8 mouse cellular contexts compared by ENCODE assay signal in genomic region chr16:94290073-94290999, GRCm38 (mm10). TPM values are rescaled to one million over a fixed set of nuclear protein-coding genes. Genes with fewer than 3 reads are reported as not detected.
A peak's percentile ranks its signal among the peaks of the same experiment; 100 is the strongest.
DNase-seq lines count a peak whose midpoint lies in the region; ATAC-seq lines count a peak whose summit lies in the region.

No protein-coding gene starts in this region.

- H3K4me3 ChIP-seq in embryonic facial prominence, embryonic 10.5 days, result peak overlapping the region; percentile 89
- peak overlapping the region; percentile 98 for H3K4me3 ChIP-seq in heart, embryonic 10.5 days
- peak overlapping the region; percentile 86 for H3K4me3 ChIP-seq in kidney, embryonic 14.5 days (ENCODE audit: low read length)

- peak overlapping the region; percentile 93 for H3K27ac ChIP-seq in embryonic facial prominence, embryonic 10.5 days (replicated peaks)
- peak overlapping the region; percentile 94 for H3K27ac ChIP-seq in heart, embryonic 10.5 days
- H3K27ac ChIP-seq in kidney, embryonic 14.5 days (ENCODE audit: low read depth, low read length), result peak overlapping the region; percentile 47

- H3K36me3 ChIP-seq in embryonic facial prominence, embryonic 10.5 days (replicated peaks), result no peaks in the 10 kb centered on the region
- no peaks in the 10 kb centered on the region for H3K36me3 ChIP-seq in heart, embryonic 10.5 days
- no peaks in the 10 kb centered on the region for H3K36me3 ChIP-seq in kidney, embryonic 14.5 days (ENCODE audit: control insufficient read depth, insufficient read depth, low read length)

- H3K9ac ChIP-seq in kidney, embryonic 14.5 days (ENCODE audit: low read depth, low read length), result peak overlapping the region; percentile 84

- WGBS in embryonic facial prominence, embryonic 10.5 days, result 5% methylated on average over 52 of the region's 52 CpGs
- WGBS in heart, embryonic 10.5 days, result 5% methylated on average over 52 of the region's 52 CpGs
- WGBS in kidney, embryonic 14.5 days, result 5% methylated on average over 52 of the region's 52 CpGs

- ATAC-seq in kidney, embryonic 14.5 days (ENCODE audit: low FRiP score, low TSS enrichment), result peak; percentile 97
- peak; percentile 62 for ATAC-seq in monocyte, adult 5-6 weeks (replicated peaks; ENCODE audit: insufficient number of reproducible peaks, low FRiP score, low TSS enrichment, poor library complexity, severe bottlenecking)

- H3K27me3 ChIP-seq in embryonic facial prominence, embryonic 10.5 days (replicated peaks; ENCODE audit: low read depth, poor library complexity, severe bottlenecking), result no peaks in the 10 kb centered on the region
- no peaks in the 10 kb centered on the region for H3K27me3 ChIP-seq in heart, embryonic 10.5 days (ENCODE audit: insufficient read depth, poor library complexity, severe bottlenecking)
- H3K27me3 ChIP-seq in kidney, embryonic 14.5 days (ENCODE audit: control insufficient read depth, insufficient read depth, low read length), result no peaks in the 10 kb centered on the region

- peaks cover 17% of the 10 kb centered on the region for H3K4me1 ChIP-seq in embryonic facial prominence, embryonic 10.5 days
- peaks cover 13% of the 10 kb centered on the region; the same call in 1 of the 2 replicates for H3K4me1 ChIP-seq in heart, embryonic 10.5 days
- H3K4me1 ChIP-seq in kidney, embryonic 14.5 days (ENCODE audit: control insufficient read depth, insufficient read depth, low read length), result no peaks in the 10 kb centered on the region

- no peaks in the 10 kb centered on the region for H3K9me3 ChIP-seq in embryonic facial prominence, embryonic 10.5 days
- no peaks in the 10 kb centered on the region for H3K9me3 ChIP-seq in heart, embryonic 10.5 days
- H3K9me3 ChIP-seq in kidney, embryonic 14.5 days (ENCODE audit: control insufficient read depth, low read length), result no peaks in the 10 kb centered on the region

- DNase-seq in A20 (ENCODE audit: low read depth, low spot score), result peak; percentile 87
- DNase-seq in adrenal gland, postnatal 14 days, result peak; percentile 92
- DNase-seq in embryonic facial prominence, embryonic 10.5 days (ENCODE audit: low spot score), result peak; percentile 93
- peak; percentile 84 for DNase-seq in heart, embryonic 10.5 days (ENCODE audit: low spot score)
- peak; percentile 81 for DNase-seq in liver
- peak; percentile 47 to 57 for DNase-seq in spleen, postnatal 14 days (ENCODE audit: low spot score in 2 of 2)

- H3K4me2 ChIP-seq in kidney, embryonic 14.5 days (replicated peaks; ENCODE audit: low read depth, low read length), result peak overlapping the region; percentile 87

RNA-seq across cellular contexts. Expression of gene Hlcs, which starts 23.0 kb away (rescaled TPM):
- total RNA-seq in adrenal gland, postnatal 14 days (2021), result 11.6 and 12.8 TPM in 2 replicates
- polyA plus RNA-seq in embryonic facial prominence, embryonic 10.5 days (2016; fragmentation: Nextera tagmentation; extraction: Ambion mirVana), result 12.2 and 13.1 TPM in 2 replicates
- polyA plus RNA-seq in heart, embryonic 10.5 days (2016; fragmentation: Nextera tagmentation; extraction: Ambion mirVana), result 10.8 and 11.0 TPM in 2 replicates
- polyA plus RNA-seq in kidney, embryonic 14.5 days (2014; fragmentation: Nextera tagmentation; extraction: Ambion mirVana), result 9.0 and 12.5 TPM in 2 replicates
- 21.4 to 41.3 TPM (median 32.1 TPM) in 3 replicates for total RNA-seq in monocyte, adult 5-6 weeks (2017)

RNA-seq across cellular contexts. Expression of gene Ripply3, which starts 37.9 kb away (rescaled TPM):
- total RNA-seq in adrenal gland, postnatal 14 days (2021), result 4.4 and 5.0 TPM in 2 replicates
- 5.1 and 6.2 TPM in 2 replicates for polyA plus RNA-seq in embryonic facial prominence, embryonic 10.5 days (2016; fragmentation: Nextera tagmentation; extraction: Ambion mirVana)
- 4.3 and 8.1 TPM in 2 replicates for polyA plus RNA-seq in heart, embryonic 10.5 days (2016; fragmentation: Nextera tagmentation; extraction: Ambion mirVana)
- polyA plus RNA-seq in kidney, embryonic 14.5 days (2014; fragmentation: Nextera tagmentation; extraction: Ambion mirVana), result 14.6 and 15.3 TPM in 2 replicates
- not detected in 3 replicates for total RNA-seq in monocyte, adult 5-6 weeks (2017)

Comparison
In these comparisons a context has a peak if more than half of its experiments do, and no peak if none do; other contexts are left out.
1. Peak in every context shown above with its lines: DNase-seq, ATAC-seq, H3K4me3 ChIP-seq and H3K27ac ChIP-seq.